Mouse (Mus musculus) neural tube, embryonic 11.5 days (tissue): ENCODE measurements around the gene Hrh3. TPM values are rescaled to one million over a fixed set of nuclear protein-coding genes. Genes with fewer than 3 reads are reported as not detected.
A peak's percentile ranks its signal among the peaks of the same experiment; 100 is the strongest.

Experiments used
- ATAC-seq: fragments of 200-750 bp; cut with Nextera tagmentation; 2 replicates; pipeline ENCODE4 v1.8.0; 2017; ENCODE audit warnings: moderate number of reproducible peaks, mild to moderate bottlenecking, moderate TSS enrichment, moderate library complexity; ENCODE audit not compliant: insufficient read depth, low FRiP score, low TSS enrichment
- DNase-seq: peaks from one replicate; pipeline ENCODE4 v3.0.0-alpha.2; 2015; ENCODE audit warnings: low spot score
- H3K27ac ChIP-seq: fragments of 300-500 bp; sonication (generic); 2 replicates; pipeline ENCODE4 v1.5.1; 2014; ENCODE audit warnings: low read depth, mild to moderate bottlenecking, low read length
- H3K27me3 ChIP-seq: fragments of 300-500 bp; sonication (generic); 2 replicates; pipeline ENCODE4 v1.6.1; 2014; ENCODE audit warnings: mild to moderate bottlenecking, low read length, mixed read lengths; ENCODE audit not compliant: control insufficient read depth, insufficient read depth
- H3K36me3 ChIP-seq: fragments of 300-500 bp; sonication (generic); 2 replicates; pipeline ENCODE4 v1.6.1; 2014; ENCODE audit warnings: mild to moderate bottlenecking, low read length, moderate library complexity, mixed read lengths; ENCODE audit not compliant: control insufficient read depth, insufficient read depth
- H3K4me1 ChIP-seq: fragments of 300-500 bp; sonication (generic); 2 replicates; pipeline ENCODE4 v1.6.1; 2014; ENCODE audit warnings: low read length, mixed read lengths; ENCODE audit not compliant: control insufficient read depth, insufficient read depth
- H3K4me2 ChIP-seq: fragments of 300-500 bp; sonication (generic); 2 replicates; pipeline ENCODE4 v1.6.1; 2014; ENCODE audit warnings: low read depth, mild to moderate bottlenecking, moderate library complexity
- H3K4me3 ChIP-seq: fragments of 300-500 bp; sonication (generic); 2 replicates; pipeline ENCODE4 v1.5.1; 2014; ENCODE audit warnings: low read depth, low read length
- H3K9ac ChIP-seq: fragments of 300-500 bp; sonication (generic); 2 replicates; pipeline ENCODE4 v1.6.1; 2014; ENCODE audit warnings: mild to moderate bottlenecking, low read length
- H3K9me3 ChIP-seq: fragments of 300-500 bp; sonication (generic); 2 replicates; pipeline ENCODE4 v1.6.1; 2016; ENCODE audit warnings: low read length; ENCODE audit not compliant: control insufficient read depth
- WGBS: fragments of 180-500 bp; shearing (Covaris S2); extraction: QIAGEN DNeasy Blood & Tissue Kit; methylation state at CpG from one replicate; pipeline ENCODE4 v1.1.7; 2014; 5-methylcytosine and 5-hydroxymethylcytosine counted together
- polyA plus RNA-seq: library from polyadenylated mRNA; unstranded; fragments of >200 nt; fragmentation: Nextera tagmentation; extraction: Ambion mirVana; gene quantifications from 2 replicates; pipeline ENCODE4 v1.2.1, GENCODE M21; 2014

The Hrh3 gene
- polyA plus RNA-seq, 1 experiment from 2014 or later = 1.4 TPM

- peaks cover 31% of the 10 kb centered on the region for H3K27me3 ChIP-seq
These were observed 6.7 kb downstream of the Hrh3 start for GRCm38 (mm10) chr2:180097585-180097984.

DNA sequence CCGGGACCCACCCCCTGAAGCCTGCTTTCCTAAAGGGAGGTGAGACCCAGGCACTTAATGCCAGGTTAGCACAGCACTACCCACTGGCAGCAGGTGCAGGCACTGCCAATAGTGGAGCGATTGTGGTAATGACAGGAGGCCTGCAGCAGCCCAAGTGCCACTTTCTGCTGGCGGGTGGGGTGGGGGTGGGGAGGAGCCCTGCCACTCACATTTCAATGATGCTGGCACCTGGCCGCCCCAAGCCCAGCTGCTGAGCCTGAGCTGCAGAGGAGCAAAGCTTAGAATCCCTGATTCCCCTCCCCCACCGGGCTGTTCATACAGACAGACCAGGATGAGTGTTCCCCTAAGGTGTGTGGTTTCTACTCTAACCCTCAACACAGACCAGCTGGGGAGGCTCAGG is 8.6 kb downstream of the Hrh3 start:
- no peak overlapping the region for H3K27ac ChIP-seq
- ATAC-seq (no peak), DNase-seq (no peak)
- 33% methylated on average over 5 of the region's 5 CpGs for WGBS
- no peak overlapping the region for H3K9ac ChIP-seq
- H3K4me1 ChIP-seq = no peaks in the 10 kb centered on the region
- no peaks in the 10 kb centered on the region for H3K36me3 ChIP-seq
- no peak overlapping the region for H3K4me3 ChIP-seq
- H3K9me3 ChIP-seq = no peaks in the 10 kb centered on the region
- H3K27me3 ChIP-seq = peaks cover 13% of the 10 kb centered on the region
- no peak overlapping the region for H3K4me2 ChIP-seq

More at GRCm38 (mm10) chr2:180097585-180097984, 6.7 kb downstream of the Hrh3 start:
- no peak for DNase-seq
- no peak for ATAC-seq
- WGBS = 48% methylated on average over 3 of the region's 3 CpGs
- Histone ChIP-seq H3K36me3 (no peaks in the 10 kb centered on the region), H3K4me2 (no peak overlapping the region), H3K4me1 (peaks cover under 1% of the 10 kb centered on the region; the same call in 1 of the 2 replicates), H3K9me3 (no peaks in the 10 kb centered on the region), H3K9ac (peak overlapping the region; percentile 18; the same call in 1 of the 2 replicates), H3K4me3 (no peak overlapping the region), H3K27ac (no peak overlapping the region)

DNA sequence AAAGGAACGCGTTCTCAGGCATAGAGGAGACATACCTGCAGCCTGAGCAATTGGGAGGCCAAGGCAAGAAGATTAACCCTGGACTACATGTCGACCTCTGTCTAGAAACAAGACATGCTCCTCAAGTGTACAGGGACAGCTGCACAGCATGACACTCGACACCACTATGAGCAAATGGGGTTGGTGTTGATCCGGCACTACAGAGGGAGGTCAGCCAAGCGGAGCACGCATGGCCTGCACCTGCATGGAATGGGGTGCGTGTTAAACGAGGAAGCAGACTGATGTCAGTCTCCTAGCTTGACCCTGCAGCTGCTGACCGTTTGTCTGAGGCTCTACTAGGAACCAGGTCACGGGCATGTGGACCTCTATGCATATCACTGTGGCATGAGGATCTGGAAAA is 14.0 kb downstream of the Hrh3 start:
- H3K27me3 ChIP-seq = 0 out of 2 replicates have a peak, but pooled peaks cover 2% of the 10 kb centered on the region
- H3K4me2 ChIP-seq = no peak overlapping the region
- no peak overlapping the region for H3K27ac ChIP-seq
- no peaks in the 10 kb centered on the region for H3K4me1 ChIP-seq
- 66% methylated on average over 11 of the region's 11 CpGs for WGBS
- no peaks in the 10 kb centered on the region for H3K36me3 ChIP-seq
- H3K4me3 ChIP-seq = no peak overlapping the region
- ATAC-seq (no peak), DNase-seq (no peak)
- H3K9ac ChIP-seq = no peak overlapping the region
- H3K9me3 ChIP-seq = 0 out of 2 replicates have a peak, but pooled peaks cover 3% of the 10 kb centered on the region

DNA sequence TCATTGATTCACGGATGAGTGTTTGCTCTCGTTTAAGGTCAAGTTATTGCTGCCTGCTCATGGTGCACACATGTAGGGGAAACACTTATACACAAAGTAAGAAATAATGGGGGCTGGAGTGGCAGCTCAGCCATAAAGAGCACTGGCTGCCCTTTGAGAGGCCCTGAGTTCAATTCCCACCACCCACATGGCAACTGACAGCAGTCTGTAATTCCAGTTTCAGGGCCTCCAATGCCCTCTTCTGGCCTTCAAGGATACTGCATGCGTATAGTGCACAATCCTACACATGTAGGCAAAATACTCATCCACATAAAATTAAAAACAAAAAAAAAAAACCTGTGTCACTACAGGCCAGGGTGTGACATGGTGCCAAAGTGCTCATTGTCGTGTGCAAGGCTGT is 16.8 kb downstream of the Hrh3 start:
- 94% methylated on average over 4 of the region's 4 CpGs for WGBS
- DNase-seq (no peak), ATAC-seq (no peak)
- Histone ChIP-seq H3K27ac (no peak overlapping the region), H3K36me3 (no peaks in the 10 kb centered on the region), H3K9me3 (0 out of 2 replicates have a peak, but pooled peaks cover 3% of the 10 kb centered on the region), H3K9ac (no peak overlapping the region), H3K4me1 (no peaks in the 10 kb centered on the region), H3K27me3 (0 out of 2 replicates have a peak, but pooled peaks cover 2% of the 10 kb centered on the region), H3K4me3 (no peak overlapping the region), H3K4me2 (no peak overlapping the region)

GRCm38 (mm10) chr2:180086637-180087027 is 17.7 kb downstream of the Hrh3 start:
- Histone ChIP-seq H3K27me3 (0 out of 2 replicates have a peak, but pooled peaks cover 2% of the 10 kb centered on the region), H3K4me1 (no peaks in the 10 kb centered on the region), H3K4me3 (no peak overlapping the region), H3K9me3 (0 out of 2 replicates have a peak, but pooled peaks cover 3% of the 10 kb centered on the region), H3K36me3 (no peaks in the 10 kb centered on the region), H3K9ac (no peak overlapping the region), H3K27ac (no peak overlapping the region), H3K4me2 (no peak overlapping the region)
- 88% methylated on average over 5 of the region's 5 CpGs for WGBS
- no peak for DNase-seq
- ATAC-seq = no peak

DNA sequence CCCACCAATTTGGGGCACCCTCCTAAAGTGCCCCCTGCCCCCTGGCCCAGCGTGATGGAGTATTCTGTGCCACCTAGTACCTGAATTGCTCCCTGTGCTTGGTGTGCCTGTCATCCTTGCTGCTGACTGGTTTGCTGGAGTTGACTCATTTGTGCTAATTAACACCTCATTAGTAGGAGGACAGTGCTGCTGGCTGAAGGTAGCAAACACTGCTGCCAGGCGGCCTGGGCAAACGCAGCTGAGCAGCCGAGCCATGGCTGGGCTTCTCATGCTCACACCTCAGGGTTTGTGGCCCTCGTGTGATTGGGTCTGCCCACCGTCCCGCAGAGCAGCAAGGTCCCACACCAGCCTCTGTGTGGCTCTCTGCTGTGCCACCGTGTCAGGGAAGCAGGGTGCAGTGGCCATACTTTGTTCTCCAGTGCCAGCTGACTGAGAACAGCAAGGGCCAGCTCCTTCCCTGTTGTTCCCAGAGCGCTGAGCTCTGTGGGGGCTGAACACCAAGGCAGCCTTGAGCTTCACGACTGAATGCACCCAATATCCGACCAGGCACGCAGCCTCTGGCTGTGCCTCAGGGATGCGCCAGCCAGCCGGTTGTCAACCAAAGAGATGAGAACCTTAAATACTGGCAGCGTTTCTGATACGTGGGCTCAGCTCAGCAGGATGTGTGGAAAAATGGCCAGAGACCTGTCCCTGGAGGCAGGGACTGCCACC is 18.2 kb downstream of the Hrh3 start:
- no peak overlapping the region for H3K9ac ChIP-seq
- ATAC-seq = no peak
- no peak for DNase-seq
- H3K4me3 ChIP-seq = no peak overlapping the region
- 77% methylated on average over 16 of the region's 16 CpGs for WGBS
- H3K9me3 ChIP-seq = 0 out of 2 replicates have a peak, but pooled peaks cover 3% of the 10 kb centered on the region
- H3K27me3 ChIP-seq = 0 out of 2 replicates have a peak, but pooled peaks cover 2% of the 10 kb centered on the region
- H3K4me1 ChIP-seq = no peaks in the 10 kb centered on the region
- H3K36me3 ChIP-seq = no peaks in the 10 kb centered on the region
- no peak overlapping the region for H3K27ac ChIP-seq
- H3K4me2 ChIP-seq = no peak overlapping the region

DNA sequence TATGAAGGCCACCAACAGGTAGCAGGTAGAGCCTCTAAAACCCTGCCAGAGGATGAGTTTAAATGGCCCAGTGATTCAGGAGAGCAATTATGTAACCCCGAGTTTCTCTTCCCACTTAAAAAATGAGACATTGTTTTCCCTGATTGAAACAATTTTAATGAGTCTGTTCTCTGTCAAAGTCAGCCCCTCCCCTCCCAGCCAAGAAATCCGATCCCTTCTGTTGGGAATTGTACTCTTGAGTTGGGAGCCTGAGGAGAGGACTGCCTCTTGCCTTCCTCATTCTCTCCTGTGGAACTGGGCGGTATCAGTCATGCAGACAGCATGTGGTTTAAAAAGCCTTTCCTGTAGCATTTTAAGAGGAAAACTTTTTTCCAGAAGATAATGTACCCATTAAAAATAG is 19.7 kb downstream of the Hrh3 start:
- ATAC-seq = no peak

GRCm38 (mm10) chr2:180083063-180083462 is 21.2 kb downstream of the Hrh3 start:
- WGBS = 92% methylated on average over 10 of the region's 10 CpGs
- Histone ChIP-seq H3K4me2 (no peak overlapping the region), H3K36me3 (no peaks in the 10 kb centered on the region), H3K27ac (no peak overlapping the region), H3K27me3 (no peaks in the 10 kb centered on the region), H3K4me1 (no peaks in the 10 kb centered on the region), H3K9ac (no peak overlapping the region), H3K9me3 (0 out of 2 replicates have a peak, but pooled peaks cover 3% of the 10 kb centered on the region), H3K4me3 (no peak overlapping the region)
- no peak for ATAC-seq
- no peak for DNase-seq

More for the DNA sequence above, 19.7 kb downstream of the Hrh3 start:
- H3K4me2 ChIP-seq = no peak overlapping the region
- H3K36me3 ChIP-seq = no peaks in the 10 kb centered on the region
- no peak overlapping the region for H3K9ac ChIP-seq
- no peak for DNase-seq
- 48% methylated on average over 3 of the region's 3 CpGs for WGBS
- H3K9me3 ChIP-seq = 0 out of 2 replicates have a peak, but pooled peaks cover 3% of the 10 kb centered on the region
- no peak overlapping the region for H3K4me3 ChIP-seq
- H3K27ac ChIP-seq = no peak overlapping the region
- H3K27me3 ChIP-seq = 0 out of 2 replicates have a peak, but pooled peaks cover 2% of the 10 kb centered on the region
- H3K4me1 ChIP-seq = no peaks in the 10 kb centered on the region

DNA sequence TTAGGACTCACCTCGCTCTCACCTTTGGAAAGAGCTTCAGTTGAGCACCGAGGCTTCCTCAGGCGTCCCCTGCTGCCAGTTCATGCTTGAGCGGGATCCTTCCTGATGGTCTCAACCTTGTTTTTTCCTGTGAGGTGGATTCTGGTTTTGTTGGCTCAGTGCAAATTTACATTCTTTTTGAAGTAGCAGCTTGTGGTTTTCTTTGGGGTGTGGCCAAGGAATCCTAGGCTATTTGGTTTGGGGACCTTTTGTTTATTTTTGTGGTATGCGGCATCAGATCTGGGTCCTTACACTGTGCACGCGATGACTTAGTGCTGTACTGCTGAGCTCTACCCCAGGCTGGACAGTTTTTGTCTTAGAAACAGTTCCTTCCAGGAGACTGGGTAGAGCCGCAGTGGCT is 23.6 kb downstream of the Hrh3 start:
- WGBS = 88% methylated on average over 8 of the region's 8 CpGs
- Histone ChIP-seq H3K36me3 (no peaks in the 10 kb centered on the region), H3K4me2 (no peak overlapping the region), H3K9ac (no peak overlapping the region), H3K27ac (no peak overlapping the region), H3K9me3 (no peaks in the 10 kb centered on the region), H3K27me3 (no peaks in the 10 kb centered on the region), H3K4me3 (no peak overlapping the region), H3K4me1 (no peaks in the 10 kb centered on the region)
- ATAC-seq = no peak
- no peak for DNase-seq
